Mouse (Mus musculus) adipocyte (in vitro differentiated cells): ENCODE results near the gene Irf1.
A peak's percentile ranks its signal among the peaks of the same experiment; 100 is the strongest.

Experiments used
- DNase-seq: peaks from one replicate; pipeline ENCODE4 v3.0.0-alpha.2; 2016; ENCODE audit warnings: low spot score

The Irf1 gene

DNA sequence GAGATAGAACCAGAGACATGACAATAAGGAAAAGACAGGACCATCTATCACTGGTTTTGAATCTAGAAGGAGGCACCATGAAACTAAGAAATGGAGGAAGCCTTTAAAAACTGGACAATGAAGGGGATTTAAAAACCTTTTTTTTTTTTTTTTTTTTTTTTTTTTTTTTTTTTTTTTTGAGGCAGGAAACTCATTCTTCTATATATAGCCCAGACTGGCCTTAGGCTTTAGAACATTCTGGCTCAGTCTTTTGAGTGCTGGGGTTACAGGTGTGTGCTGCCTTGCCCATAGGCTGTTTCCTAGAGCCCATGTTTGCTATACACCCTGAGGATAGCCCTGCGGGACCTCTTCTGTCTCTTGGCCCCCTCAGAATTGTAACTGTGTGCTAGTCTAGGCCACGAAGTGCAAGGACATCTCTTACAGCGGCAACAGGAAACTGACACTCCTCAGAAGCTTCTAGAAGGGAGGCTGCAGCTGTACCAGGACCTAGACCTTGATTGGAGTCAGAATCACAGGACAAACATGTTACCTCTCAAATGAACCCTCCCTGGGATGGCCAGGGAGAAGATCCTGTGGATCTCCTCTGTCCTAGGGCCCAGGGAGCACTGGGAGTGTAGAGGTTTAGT, 15.6 kb downstream of the Irf1 start:
- no peak for DNase-seq

DNA sequence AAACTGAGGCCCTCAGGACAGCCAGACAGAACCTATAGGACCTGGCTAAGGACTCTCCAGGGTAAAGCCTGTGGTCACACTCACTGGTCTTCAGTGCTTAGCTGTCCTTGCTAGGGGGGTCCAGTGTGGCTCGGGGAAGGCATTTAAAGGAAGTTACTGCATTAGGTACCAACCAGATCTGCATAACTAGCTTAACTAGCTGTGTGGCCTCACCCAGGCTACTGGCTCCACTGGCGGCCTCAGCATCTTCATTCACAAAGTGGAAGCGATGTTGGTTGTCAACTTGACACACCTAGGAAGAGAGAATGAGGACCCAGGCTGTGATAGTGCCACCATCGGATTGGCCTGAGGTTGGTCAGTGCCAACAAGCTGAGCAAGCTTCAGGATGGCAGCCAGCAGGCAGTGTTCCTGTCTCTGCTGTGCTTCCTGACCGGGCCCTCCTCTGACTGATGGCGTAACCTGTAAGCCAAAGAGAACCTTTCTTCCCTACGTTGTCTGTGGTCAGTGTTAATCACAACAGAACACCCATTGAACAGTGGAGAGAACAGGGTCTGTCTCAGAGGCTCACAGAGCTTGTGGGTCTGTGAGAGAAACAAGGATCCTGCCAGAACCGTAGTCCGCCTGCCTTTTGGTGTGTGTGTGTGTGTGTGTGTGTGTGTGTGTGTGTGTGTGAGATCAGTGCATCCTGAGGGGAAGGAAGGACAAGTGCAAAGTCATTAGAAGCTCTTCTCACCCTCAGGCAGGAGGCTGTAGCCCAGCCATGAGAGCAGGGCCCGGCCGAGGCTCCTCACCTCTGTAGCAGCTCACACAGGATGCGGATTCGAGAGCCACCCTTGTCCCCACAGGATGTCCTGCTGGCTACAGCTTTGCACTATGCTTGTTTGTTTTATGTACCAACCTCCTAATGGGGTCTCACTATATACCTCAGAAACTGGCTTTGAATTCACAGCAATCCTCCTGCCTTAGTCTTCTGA, 16.5 kb downstream of the Irf1 start:
- no peak for DNase-seq

- peak; percentile 73 for DNase-seq
These were observed 18.4 kb downstream of the Irf1 start for GRCm38 (mm10) chr11:53788196-53788595.

DNA sequence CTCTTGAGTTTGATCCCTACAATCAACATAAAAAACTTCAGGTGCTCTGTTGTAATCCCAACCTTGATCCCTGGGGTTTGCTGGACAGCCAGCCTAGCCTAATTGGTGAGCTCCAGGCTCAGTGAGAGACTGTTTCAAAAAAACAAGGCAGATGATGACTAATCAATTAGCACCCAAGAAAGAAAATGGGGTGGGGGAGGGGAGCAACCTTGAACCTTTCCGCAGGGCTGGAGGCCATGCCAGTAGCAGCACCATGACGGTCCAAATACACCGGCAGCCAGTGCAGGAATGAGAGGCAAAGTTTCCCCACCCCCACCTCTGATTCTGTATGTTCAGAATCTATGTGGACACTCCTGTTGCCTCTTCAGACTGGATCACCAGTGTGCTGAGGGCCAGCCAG, 19.5 kb downstream of the Irf1 start:
- DNase-seq = no peak

DNA sequence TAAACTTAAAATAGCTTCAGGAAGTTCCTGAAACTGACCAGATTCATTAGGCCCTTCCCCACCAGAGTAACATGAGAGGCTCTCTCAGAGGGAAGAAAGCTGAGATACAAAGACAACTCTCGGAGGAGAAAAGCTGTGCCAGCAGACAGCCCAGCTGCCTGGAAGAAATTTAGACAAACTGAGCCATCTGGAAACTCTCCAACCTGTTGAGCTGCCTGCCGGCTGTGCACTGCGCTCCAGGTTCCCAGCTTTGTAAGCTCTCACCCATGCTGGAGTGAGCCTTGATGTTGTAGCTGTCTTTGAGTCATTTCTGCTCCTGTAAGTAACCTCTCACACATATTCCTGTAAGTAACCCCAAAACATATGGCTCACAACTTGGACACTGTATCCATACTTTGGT, 23.2 kb downstream of the Irf1 start:
- peak; percentile 85 for DNase-seq

DNA sequence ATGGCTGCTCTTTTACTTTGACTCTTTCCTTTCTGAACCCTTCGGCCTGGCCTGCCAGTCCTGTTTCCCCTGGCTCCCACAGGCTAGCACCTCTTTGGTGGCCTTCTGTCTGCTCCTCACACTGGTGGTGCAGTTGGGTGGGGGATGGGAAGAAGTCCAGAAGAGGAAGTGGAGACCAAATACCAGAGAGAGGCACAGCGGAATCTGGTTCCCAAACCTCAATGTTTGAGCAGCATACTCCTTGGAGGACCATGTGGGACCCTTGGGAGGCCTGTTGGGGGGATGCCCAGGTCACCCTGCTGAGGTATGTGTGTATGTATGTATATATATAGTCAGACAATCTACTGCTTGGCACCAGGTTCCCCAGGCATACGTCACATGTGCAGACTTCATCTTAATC, 24.2 kb downstream of the Irf1 start:
- DNase-seq = no peak

DNA sequence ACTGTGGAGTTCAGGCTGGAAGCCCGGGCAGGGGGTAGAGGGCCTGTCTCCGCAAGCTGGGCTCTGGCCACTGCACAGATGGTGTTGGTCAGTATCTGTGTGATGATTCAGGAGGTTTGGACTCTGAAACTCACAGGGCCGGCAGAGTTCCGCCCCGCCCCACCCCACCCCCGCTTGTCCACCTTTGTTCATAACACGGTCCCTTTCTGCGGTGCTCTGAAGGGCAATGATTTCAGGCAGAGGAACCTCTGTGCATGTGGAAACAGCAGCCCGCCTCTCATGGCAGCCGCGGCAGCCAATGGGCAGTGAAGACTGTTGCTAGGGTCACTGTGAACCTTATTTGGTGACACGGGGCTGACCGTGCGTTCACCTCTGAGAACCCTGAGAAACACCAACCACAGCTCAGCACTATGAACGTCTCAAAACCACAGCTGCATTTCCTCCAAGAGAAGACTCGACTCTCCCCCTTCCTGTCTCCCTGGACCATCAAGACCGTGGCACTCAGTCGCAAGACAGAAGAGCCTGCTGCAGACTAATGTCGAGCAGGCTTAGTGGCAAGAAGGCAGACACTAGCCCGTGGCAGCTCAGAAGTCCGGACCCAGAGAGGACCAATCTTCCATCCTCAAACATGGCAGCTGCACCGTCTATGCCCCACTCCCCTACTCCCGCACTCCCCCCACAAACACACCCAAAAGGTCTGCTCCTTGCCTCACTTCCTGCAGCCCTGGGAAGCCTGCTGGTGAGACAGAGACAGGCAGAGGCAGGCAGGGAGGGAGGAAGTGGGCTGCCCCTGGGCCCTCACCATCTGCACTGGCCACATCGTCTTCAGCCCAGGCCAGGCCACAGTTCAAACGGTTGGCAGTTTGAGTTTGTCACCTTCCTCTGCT, 25.1 kb downstream of the Irf1 start:
- DNase-seq = peak; percentile 54

DNA sequence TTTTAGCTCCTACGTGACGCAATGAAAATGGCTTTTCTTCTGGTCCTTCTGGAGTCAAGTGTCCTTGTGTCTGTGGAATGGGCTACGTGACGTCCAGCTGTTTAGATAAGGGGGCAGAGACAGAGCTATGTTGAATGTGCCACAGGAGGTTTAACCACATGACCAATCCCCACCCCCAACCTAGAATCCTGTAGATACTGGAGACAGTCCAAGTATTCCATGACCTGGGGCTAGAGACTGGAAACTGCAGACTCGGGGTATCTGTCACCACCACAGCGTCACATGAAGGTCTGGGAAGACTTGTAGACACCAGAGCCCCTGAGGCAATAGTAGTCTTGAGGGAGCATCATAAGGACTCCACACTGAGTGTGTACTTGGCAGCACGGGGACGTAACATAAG, 26.0 kb downstream of the Irf1 start:
- peak; percentile 50 for DNase-seq

DNA sequence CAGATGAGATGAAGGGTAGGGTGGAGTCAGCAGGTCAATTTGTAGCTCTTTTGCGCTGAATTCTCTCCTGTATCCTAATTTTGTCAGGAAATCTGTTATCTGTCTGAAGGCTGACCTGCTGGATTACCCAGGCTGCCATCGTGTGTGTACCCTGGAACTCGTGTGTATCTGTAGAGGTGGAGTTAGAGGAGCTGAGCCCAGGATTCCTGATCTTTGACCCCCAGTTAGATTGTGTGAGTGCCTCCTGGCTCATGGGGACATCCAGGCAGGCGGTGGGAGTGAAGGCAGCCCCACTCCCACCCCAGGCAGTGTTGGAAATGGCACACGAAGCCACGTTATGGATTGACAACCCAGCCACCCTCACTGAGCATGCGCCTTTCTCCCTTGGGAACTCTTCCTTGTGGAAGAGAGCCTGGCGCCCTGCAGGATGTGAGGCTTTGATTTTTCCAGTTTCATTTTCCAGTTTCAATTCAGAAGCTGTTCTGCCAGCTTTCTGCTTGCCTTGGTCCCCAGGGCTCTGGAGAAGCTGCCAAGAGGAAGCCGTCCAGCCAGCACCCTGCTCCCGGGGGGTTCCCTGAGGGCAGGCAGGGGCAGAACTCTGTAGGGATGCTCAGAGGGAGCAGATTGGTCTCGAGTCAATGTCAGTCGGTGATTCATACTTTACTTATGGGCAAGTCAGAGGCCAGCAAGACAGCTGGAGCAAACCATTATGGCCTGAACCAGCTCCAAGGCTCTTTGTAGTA, 26.8 kb downstream of the Irf1 start:
- DNase-seq = peak; percentile 75

DNA sequence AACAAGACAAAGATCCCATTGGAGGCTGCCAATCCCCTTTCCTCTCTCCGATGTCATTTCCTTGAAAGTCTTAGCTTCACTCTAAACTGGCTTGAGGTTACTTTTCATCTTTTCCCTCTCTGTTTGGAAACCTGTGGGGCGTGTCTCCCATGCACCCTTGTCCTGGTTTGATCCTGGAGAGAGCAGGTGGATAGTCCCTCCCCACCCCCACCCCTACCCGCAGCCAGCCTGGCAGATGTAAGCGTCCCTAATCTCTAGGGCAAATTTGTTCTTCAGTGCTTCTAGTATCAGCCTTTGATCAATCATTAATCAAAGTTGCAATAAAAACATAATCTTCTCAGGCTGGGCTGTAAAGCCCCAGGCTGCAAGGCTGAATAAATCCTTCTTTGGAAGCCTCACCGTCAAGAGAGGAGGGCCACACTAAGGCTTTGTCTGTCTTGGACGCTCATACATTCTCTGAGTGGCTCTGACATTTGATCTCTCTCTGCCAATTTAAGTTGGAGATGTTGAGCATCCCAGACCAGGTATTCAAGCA, 27.6 kb downstream of the Irf1 start:
- no peak for DNase-seq

- peak; percentile 62 for DNase-seq
These were observed 28.4 kb downstream of the Irf1 start for GRCm38 (mm10) chr11:53798041-53798711.

- DNase-seq = no peak
These were observed 30.2 kb downstream of the Irf1 start for GRCm38 (mm10) chr11:53800036-53800435.

GRCm38 (mm10) chr11:53800975-53801374, 31.2 kb downstream of the Irf1 start:
- no peak for DNase-seq

- no peak for DNase-seq
These were observed 33.3 kb downstream of the Irf1 start for GRCm38 (mm10) chr11:53803093-53803492.

GRCm38 (mm10) chr11:53803494-53803893, 33.7 kb downstream of the Irf1 start:
- no peak for DNase-seq

- DNase-seq = no peak
These were observed 34.9 kb downstream of the Irf1 start for GRCm38 (mm10) chr11:53804569-53805344.

DNA sequence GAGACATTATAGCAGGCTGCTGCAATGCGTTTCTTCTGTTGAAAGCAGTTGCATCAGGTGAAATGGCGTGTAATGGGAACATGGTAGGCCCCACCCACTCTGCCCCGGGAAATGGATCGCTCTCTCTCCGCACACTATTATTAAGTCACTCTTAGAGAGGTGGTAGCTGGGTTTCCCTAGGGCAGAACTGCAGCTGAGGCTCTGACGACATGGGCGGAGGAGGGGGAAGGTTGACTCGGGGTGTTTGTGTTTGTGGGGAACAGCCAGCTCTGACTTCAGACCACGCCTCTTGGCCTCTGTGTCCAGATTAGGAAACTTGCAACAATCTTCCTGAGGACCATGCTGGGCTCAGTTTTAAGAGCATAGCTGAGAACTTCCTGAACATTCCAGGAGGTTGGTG, 36.0 kb downstream of the Irf1 start:
- peak; percentile 95 for DNase-seq

- DNase-seq = no peak
These were observed 39.5 kb downstream of the Irf1 start for GRCm38 (mm10) chr11:53809354-53809753.

GRCm38 (mm10) chr11:53810156-53810555, 40.3 kb downstream of the Irf1 start:
- no peak for DNase-seq

- DNase-seq = peak; percentile 56
These were observed 40.9 kb downstream of the Irf1 start for GRCm38 (mm10) chr11:53810749-53811148.
